Mouse (Mus musculus): ENCODE data around the gene Gjb4. TPM values are rescaled to one million over a fixed set of nuclear protein-coding genes. Genes with fewer than 3 reads are reported as not detected.

Gene Gjb4
- total RNA-seq (2023): not detected in 2 replicates

DNA sequence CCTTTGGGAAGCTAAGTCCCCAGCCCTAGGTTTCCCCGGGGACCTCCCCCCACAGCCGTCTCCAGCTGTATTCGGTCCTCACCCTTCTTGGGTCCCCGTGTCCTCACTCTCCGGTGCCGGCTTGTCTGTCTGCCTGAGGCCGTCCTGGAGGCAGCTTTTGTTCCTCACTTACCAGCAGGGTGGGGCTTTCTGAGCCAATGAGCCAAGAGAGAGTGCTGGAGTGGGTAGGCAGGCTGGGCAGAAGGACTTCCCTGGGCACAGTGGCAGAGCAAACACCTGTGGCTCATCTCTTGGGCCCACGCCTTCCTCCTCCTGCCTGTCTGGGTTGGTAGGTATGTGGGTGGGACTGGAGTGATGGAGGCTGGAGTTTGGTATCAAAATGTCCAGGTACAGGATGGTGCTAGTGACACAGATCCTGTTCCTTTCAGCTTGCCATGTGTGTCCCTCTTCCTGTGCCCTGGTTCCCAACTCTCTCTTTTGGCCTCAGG lies at the start of gene Gjb4:
Gjb4 (minus strand) TSS at position 131 of the 488 bp plus-strand sequence.

DNA sequence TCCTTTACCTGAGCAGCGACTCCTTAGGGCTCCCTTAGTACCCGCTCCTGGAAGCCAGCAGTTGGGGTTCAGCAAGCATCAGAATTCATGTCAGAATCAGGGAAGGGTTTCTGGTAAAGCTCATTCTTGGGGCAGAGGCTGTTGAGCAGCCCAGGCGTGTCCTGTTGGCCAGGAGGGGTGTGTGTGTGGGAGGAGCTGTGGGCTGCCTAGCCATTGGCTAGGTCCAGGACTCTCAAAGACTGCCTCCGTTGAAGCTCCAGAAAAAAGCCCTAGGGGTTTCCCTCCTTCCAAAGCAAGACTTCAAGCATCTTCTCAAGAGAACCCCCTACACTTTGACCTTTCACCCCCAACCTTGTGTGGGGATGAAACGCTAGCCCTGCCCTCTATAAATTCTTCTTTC lies 4.1 kb upstream of the Gjb4 start, which contains the start of gene Gjb5:
Gjb5 (minus strand) TSS at position 164 of the 400 bp plus-strand sequence.

DNA sequence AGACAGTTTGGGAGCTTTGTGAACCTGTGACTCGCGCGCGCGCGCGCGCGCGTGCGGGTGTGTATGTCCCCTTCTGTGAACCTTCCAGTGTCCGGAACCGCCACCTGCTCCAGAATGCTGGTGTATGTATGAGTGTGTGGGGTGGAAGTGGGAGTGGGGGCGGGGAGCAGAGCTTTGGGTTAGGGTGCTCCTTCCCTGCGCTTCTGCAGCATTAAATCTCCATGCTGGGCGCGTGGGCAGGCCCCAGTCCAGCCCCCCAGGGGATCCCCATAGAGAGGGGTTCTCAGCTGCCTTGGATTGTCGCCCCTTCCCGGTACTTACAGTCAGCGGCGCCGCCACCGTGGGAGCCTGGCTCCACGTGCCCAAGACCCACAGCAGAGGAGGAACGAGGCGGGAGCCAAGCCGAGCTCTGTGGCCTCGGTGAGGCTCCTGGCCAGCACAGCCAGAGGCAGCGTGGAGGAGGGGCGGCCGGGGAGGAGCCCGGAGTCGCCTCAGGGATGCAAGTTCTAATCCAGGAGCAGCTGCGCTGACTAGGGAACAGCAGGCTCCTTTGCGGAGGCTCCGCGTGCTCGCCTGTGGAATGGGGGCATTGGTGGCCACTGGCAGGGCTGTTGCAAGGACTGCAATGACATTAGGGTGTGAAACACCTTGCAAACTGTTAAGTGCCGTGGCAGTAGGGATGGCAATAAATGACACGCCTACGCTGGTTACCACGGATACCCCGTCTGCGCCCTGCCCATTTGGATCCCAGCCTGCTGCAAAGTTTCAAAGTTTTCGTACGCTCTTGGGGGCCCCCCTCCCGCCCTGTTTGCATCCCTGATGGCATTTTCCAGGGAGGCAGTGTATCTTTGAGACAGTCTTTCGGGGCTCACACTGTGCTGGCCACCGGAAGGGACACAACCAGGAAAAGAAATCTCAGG lies 23.4 kb downstream of the Gjb4 start, which contains the start of gene Gjb3:
Gjb3 (minus strand) TSS at position 664 of the 920 bp plus-strand sequence.

DNA sequence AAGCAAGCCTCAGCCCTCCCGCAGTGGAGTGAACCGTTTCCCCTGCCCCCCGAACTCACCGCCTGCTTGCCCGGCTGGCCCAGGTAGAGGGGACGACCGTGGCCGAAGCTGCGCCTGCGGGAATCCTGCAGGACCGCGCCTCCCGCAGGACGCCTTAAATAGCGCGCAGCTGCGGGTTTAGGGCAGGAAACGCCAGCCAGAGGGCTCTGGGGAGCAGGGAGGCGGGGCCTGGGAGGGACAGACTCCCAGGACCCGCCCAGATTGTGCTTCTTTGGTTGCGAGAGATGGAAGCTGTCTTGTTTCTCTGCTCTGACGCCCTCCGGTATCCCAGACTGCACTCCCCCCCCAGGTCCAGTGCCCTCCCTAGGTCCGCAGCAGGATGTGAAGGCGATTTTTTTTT lies 40.0 kb downstream of the Gjb4 start, which contains the start of gene Gja4:
Gja4 (minus strand) TSS at position 179 of the 400 bp plus-strand sequence.

Other genes with a start within 250 kb of the Gjb4 start
- 4.8 and 5.6 TPM in 2 replicates for gene Tmem35b, start 230.4 kb downstream of the Gjb4 start, total RNA-seq (2023)
- gene Dlgap3, start 184.9 kb downstream of the Gjb4 start, total RNA-seq (2023): not detected in 2 replicates
- 20.0 and 22.5 TPM in 2 replicates for gene Smim12, start 110.3 kb downstream of the Gjb4 start, total RNA-seq (2023)
- not detected in 2 replicates for gene Gja4, start 40.0 kb downstream of the Gjb4 start, total RNA-seq (2023)
- gene Gjb3, start 23.2 kb downstream of the Gjb4 start, total RNA-seq (2023): 1.3 and 1.8 TPM in 2 replicates
- not detected in 2 replicates for gene Gjb5, start 4.1 kb upstream of the Gjb4 start, total RNA-seq (2023)